Mouse (Mus musculus) kidney, adult 2 months (tissue): ENCODE data around the gene Cemip2. TPM values are rescaled to one million over a fixed set of nuclear protein-coding genes. Genes with fewer than 3 reads are reported as not detected.

Experiments
- DNase-seq: peaks from one replicate; pipeline ENCODE4 v3.0.0; 2021
- H3K27ac ChIP-seq: fragments of 200-500 bp; 2 replicates; pipeline ENCODE4 v1.5.1; 2012; ENCODE audit warnings: low read depth, low read length, control low read depth, inconsistent platforms; ENCODE audit not compliant: insufficient read depth
- H3K27me3 ChIP-seq: fragments of 200-500 bp; replicated peaks from 2 replicates; pipeline ENCODE4 v1.6.1; 2012; ENCODE audit warnings: mild to moderate bottlenecking, moderate library complexity, low read length, inconsistent platforms; ENCODE audit not compliant: control insufficient read depth, insufficient read depth
- H3K36me3 ChIP-seq: fragments of 200-500 bp; 2 replicates; pipeline ENCODE4 v1.6.1; 2012; ENCODE audit warnings: mild to moderate bottlenecking, moderate library complexity, low read length, inconsistent platforms; ENCODE audit not compliant: control insufficient read depth, insufficient read depth
- H3K4me1 ChIP-seq: fragments of 200-500 bp; 2 replicates; pipeline ENCODE4 v1.6.1; 2011; ENCODE audit warnings: low read length; ENCODE audit not compliant: control insufficient read depth, insufficient read depth
- H3K4me3 ChIP-seq: fragments of 200-500 bp; 2 replicates; pipeline ENCODE4 v1.5.1; 2011; ENCODE audit warnings: mild to moderate bottlenecking, low read depth, low read length, control low read depth; ENCODE audit not compliant: insufficient read depth
- CTCF ChIP-seq: fragments of 200-500 bp; conservative IDR thresholded peaks from 2 replicates; pipeline ENCODE4 v1.5.1; 2011; ENCODE audit warnings: low read depth, mild to moderate bottlenecking, control low read depth, low read length, moderate library complexity, mixed read lengths; ENCODE audit not compliant: insufficient read depth, insufficient read length
- POLR2A ChIP-seq: fragments of 200-500 bp; IDR thresholded peaks from one replicate; pipeline ENCODE4 v1.6.1; 2011; ENCODE audit warnings: low read depth, low read length, control low read depth
- WGBS: fragments of 180-500 bp; shearing (Covaris S2); methylation state at CpG from one replicate; pipeline ENCODE4 v1.1.7; 2018; 5-methylcytosine and 5-hydroxymethylcytosine counted together
- polyA plus RNA-seq: library from polyadenylated mRNA; depleted of rRNA; stranded (reverse); fragments of >200 nt; gene quantifications from 2 replicates; pipeline ENCODE4 v1.2.3, GENCODE M21; 2012

Gene Cemip2
- polyA plus RNA-seq, 1 experiment, result 6.9 TPM

- no peaks in the 10 kb centered on the region for H3K36me3 ChIP-seq
- 78% methylated on average over 3 of the region's 3 CpGs for WGBS
Observed at GRCm38 (mm10) chr19:21764738-21765137, 13.4 kb upstream of the Cemip2 start.

GRCm38 (mm10) chr19:21767500-21768045 lies 10.6 kb upstream of the Cemip2 start:
- no peak for DNase-seq
- TF ChIP-seq CTCF, result no peak
- no peak for TF ChIP-seq POLR2A
- WGBS, result 65% methylated on average over 9 of the region's 9 CpGs
- no peaks in the 10 kb centered on the region for H3K27me3 ChIP-seq
- no peaks in the 10 kb centered on the region for H3K36me3 ChIP-seq
- H3K4me3 ChIP-seq, result no peak overlapping the region
- H3K27ac ChIP-seq, result no peak overlapping the region
- no peaks in the 10 kb centered on the region for H3K4me1 ChIP-seq

More at GRCm38 (mm10) chr19:21764738-21765137, 13.4 kb upstream of the Cemip2 start:
- DNase-seq, result no peak
- no peaks in the 10 kb centered on the region for H3K27me3 ChIP-seq
- no peaks in the 10 kb centered on the region for H3K4me1 ChIP-seq
- TF ChIP-seq POLR2A (no peak), CTCF (no peak)
- H3K4me3 ChIP-seq, result no peak overlapping the region
- no peak overlapping the region for H3K27ac ChIP-seq

GRCm38 (mm10) chr19:21769796-21770195 lies 8.3 kb upstream of the Cemip2 start:
- TF ChIP-seq POLR2A (no peak), CTCF (no peak)
- WGBS, result 79% methylated on average over 3 of the region's 3 CpGs
- no peak for DNase-seq

GRCm38 (mm10) chr19:21771586-21771985 lies 6.6 kb upstream of the Cemip2 start:
- H3K27ac ChIP-seq, result no peak overlapping the region
- 88% methylated on average over 1 of the region's 1 CpGs for WGBS
- H3K4me3 ChIP-seq, result no peak overlapping the region
- H3K27me3 ChIP-seq, result no peaks in the 10 kb centered on the region
- H3K4me1 ChIP-seq, result no peaks in the 10 kb centered on the region
- TF ChIP-seq POLR2A, result no peak
- no peaks in the 10 kb centered on the region for H3K36me3 ChIP-seq
- DNase-seq, result no peak

More at GRCm38 (mm10) chr19:21769796-21770195, 8.3 kb upstream of the Cemip2 start:
- no peak overlapping the region for H3K4me3 ChIP-seq
- H3K36me3 ChIP-seq, result no peaks in the 10 kb centered on the region
- H3K27me3 ChIP-seq, result no peaks in the 10 kb centered on the region
- H3K27ac ChIP-seq, result no peak overlapping the region
- no peaks in the 10 kb centered on the region for H3K4me1 ChIP-seq

- no peak for DNase-seq
- H3K27me3 ChIP-seq, result no peaks in the 10 kb centered on the region
- 52% methylated on average over 6 of the region's 6 CpGs for WGBS
- TF ChIP-seq POLR2A (no peak), CTCF (no peak)
- H3K36me3 ChIP-seq, result no peaks in the 10 kb centered on the region
- 0 out of 2 replicates have a peak, but pooled peaks cover 3% of the 10 kb centered on the region for H3K4me1 ChIP-seq
- no peak overlapping the region for H3K27ac ChIP-seq
- H3K4me3 ChIP-seq, result no peak overlapping the region
Observed at GRCm38 (mm10) chr19:21773621-21774020, 4.5 kb upstream of the Cemip2 start.

- H3K27ac ChIP-seq, result no peak overlapping the region
- no peak for TF ChIP-seq POLR2A
- TF ChIP-seq CTCF, result no peak
- H3K4me1 ChIP-seq, result peaks cover 6% of the 10 kb centered on the region; the same call in 1 of the 2 replicates
- H3K36me3 ChIP-seq, result no peaks in the 10 kb centered on the region
- no peaks in the 10 kb centered on the region for H3K27me3 ChIP-seq
- 87% methylated on average over 4 of the region's 4 CpGs for WGBS
- no peak for DNase-seq
- no peak overlapping the region for H3K4me3 ChIP-seq
Observed at GRCm38 (mm10) chr19:21775629-21776028, 2.5 kb upstream of the Cemip2 start.

GRCm38 (mm10) chr19:21776671-21777070 lies 1.5 kb upstream of the Cemip2 start:
- peaks cover 6% of the 10 kb centered on the region; the same call in 1 of the 2 replicates for H3K4me1 ChIP-seq
- 77% methylated on average over 3 of the region's 3 CpGs for WGBS
- no peak for TF ChIP-seq POLR2A
- no peak for TF ChIP-seq CTCF

More at GRCm38 (mm10) chr19:21776671-21777070, 1.5 kb upstream of the Cemip2 start:
- Histone ChIP-seq H3K27me3 (no peaks in the 10 kb centered on the region), H3K36me3 (no peaks in the 10 kb centered on the region), H3K4me3 (no peak overlapping the region), H3K27ac (no peak overlapping the region)
- DNase-seq, result no peak
